In the genomic region with DNA sequence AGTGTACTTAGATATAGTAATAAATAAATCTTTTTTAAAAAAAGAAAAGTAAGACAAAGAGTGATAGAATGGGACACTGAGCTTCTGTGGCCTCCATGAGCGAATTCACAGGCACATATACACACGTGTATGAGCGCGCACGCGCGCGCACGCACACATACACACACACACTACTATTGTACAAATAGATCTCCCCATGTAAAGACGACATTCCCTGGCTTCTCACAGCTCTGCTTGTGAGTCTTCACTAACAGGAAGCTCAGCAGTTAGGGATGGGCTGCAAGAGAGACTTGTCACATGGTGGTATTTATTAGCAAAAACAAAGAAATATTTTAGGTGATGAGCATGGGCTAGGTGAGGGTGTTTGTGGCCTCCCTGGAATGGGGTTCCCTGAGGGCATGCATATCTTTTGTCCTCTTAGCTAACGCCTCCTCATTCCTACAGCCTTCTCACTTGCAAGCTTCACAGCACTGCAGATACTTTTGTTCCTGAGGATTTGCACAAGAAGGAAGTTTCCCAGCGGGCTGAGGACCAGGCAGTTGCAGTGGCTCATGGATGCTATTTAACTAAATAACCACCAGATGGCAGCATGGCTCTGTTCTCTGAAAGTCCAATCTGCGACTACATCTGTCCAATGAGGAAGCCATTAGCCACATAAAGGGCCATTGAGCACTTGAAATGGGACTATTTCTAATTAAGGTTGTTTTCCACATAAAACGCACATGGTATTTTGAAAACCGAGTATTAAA, we compare ENCODE assay signal across 1 mouse cellular context.
TF ChIP-seq lines count a peak whose summit lies in the region.

No protein-coding gene starts in this region.

TF ChIP-seq in MEL, 35 proteins besides CTCF, POLR2A, EP300 and RAD21 (continued from another document):
- TF ChIP-seq NRF1 (IDR thresholded peaks at IDR 0.05; ENCODE audit: insufficient read depth, low read depth, low read length, poor library complexity, severe bottlenecking), result no peak
- TF ChIP-seq ETS1 (IDR thresholded peaks at IDR 0.05; ENCODE audit: low read depth, low read length), result no peak
- no peak for TF ChIP-seq MYB (IDR thresholded peaks at IDR 0.05; ENCODE audit: low read depth, low read length)
- no peak for TF ChIP-seq NELFE (IDR thresholded peaks at IDR 0.05; ENCODE audit: low read depth, low read length)
- TF ChIP-seq MYC (IDR thresholded peaks at IDR 0.05; ENCODE audit: low read depth, low read length), result peak; percentile 68; the same call in 1 of the 2 replicates
